Mouse (Mus musculus): ENCODE data around the gene Lgals2.
"Not testable (repeated sequence)": the region's sequence is repeated elsewhere in the genome, so short reads cannot be mapped to it uniquely, and the experiment has no call there.

Lgals2 gene

GRCm38 (mm10) chr15:78873803-78874435, 18.6 kb upstream of the Lgals2 start:
- DNase-seq, result no peak

GRCm38 (mm10) chr15:78872021-78872608, 16.8 kb upstream of the Lgals2 start:
- DNase-seq, result no peak

- DNase-seq, result peak; percentile 57
Observed at GRCm38 (mm10) chr15:78869775-78870174, 14.4 kb upstream of the Lgals2 start.

GRCm38 (mm10) chr15:78868826-78869233, 13.5 kb upstream of the Lgals2 start:
- DNase-seq, result no peak

GRCm38 (mm10) chr15:78868398-78868797, 13.1 kb upstream of the Lgals2 start:
- DNase-seq, result no peak

- DNase-seq, result no peak
Observed at GRCm38 (mm10) chr15:78863852-78864253, 8.5 kb upstream of the Lgals2 start.

GRCm38 (mm10) chr15:78863154-78863553, 7.8 kb upstream of the Lgals2 start:
- DNase-seq, result no peak

- no peak for DNase-seq
Observed at GRCm38 (mm10) chr15:78862280-78862679, 7.0 kb upstream of the Lgals2 start.

GRCm38 (mm10) chr15:78859714-78860113, 4.4 kb upstream of the Lgals2 start:
- DNase-seq, result no peak

- peak; percentile 86 for DNase-seq
Observed at GRCm38 (mm10) chr15:78859311-78859710, 4.0 kb upstream of the Lgals2 start.

- DNase-seq, result peak; percentile 73
Observed at GRCm38 (mm10) chr15:78857009-78857408, 1.7 kb upstream of the Lgals2 start.

- DNase-seq, result peak; percentile 88
Observed at GRCm38 (mm10) chr15:78851505-78852153, 3.7 kb downstream of the Lgals2 start.

- DNase-seq, result no peak
Observed at GRCm38 (mm10) chr15:78850944-78851343, 4.4 kb downstream of the Lgals2 start.

GRCm38 (mm10) chr15:78850059-78850824, 5.1 kb downstream of the Lgals2 start:
- DNase-seq, result no peak

GRCm38 (mm10) chr15:78849485-78849884, 5.8 kb downstream of the Lgals2 start:
- no peak for DNase-seq

- DNase-seq, result peak; percentile 69
Observed at GRCm38 (mm10) chr15:78848467-78848866, 6.9 kb downstream of the Lgals2 start.

- DNase-seq, result not testable (repeated sequence)
Observed at GRCm38 (mm10) chr15:78846805-78847204, 8.5 kb downstream of the Lgals2 start.

- no peak for DNase-seq
Observed at GRCm38 (mm10) chr15:78846352-78846751, 9.0 kb downstream of the Lgals2 start.

- DNase-seq, result no peak
Observed at GRCm38 (mm10) chr15:78845867-78846266, 9.5 kb downstream of the Lgals2 start.

GRCm38 (mm10) chr15:78845321-78845720, 10.0 kb downstream of the Lgals2 start:
- DNase-seq, result no peak

- DNase-seq, result no peak
Observed at GRCm38 (mm10) chr15:78844791-78845190, 10.5 kb downstream of the Lgals2 start.

- no peak for DNase-seq
Observed at GRCm38 (mm10) chr15:78843581-78844469, 11.5 kb downstream of the Lgals2 start.
